Mouse (Mus musculus): ENCODE measurements around the gene Pou3f1. TPM values are rescaled to one million over a fixed set of nuclear protein-coding genes. Genes with fewer than 3 reads are reported as not detected.

Pou3f1 gene
- total RNA-seq, 2 experiments from 2014 or later, result 18.2 to 18.3 TPM

GRCm38 (mm10) chr4:124652886-124653285 lies 3.7 kb upstream of the Pou3f1 start:
- intact Hi-C loops (cut with DNase I), result no loop called here
- no peak for DNase-seq (ENCODE audit: low spot score in 2 of 2)

- peak; percentile 86 to 92 for DNase-seq (ENCODE audit: low spot score in 2 of 2)
- intact Hi-C loops (cut with DNase I), result loop anchor here (2.0 to 5.0 kb wide), 3 partner anchors 62 to 515 kb away; no protein-coding TSS in a partner anchor
Measured at GRCm38 (mm10) chr4:124656854-124657650, 445 bp downstream of the Pou3f1 start.

- no peak for DNase-seq (ENCODE audit: low spot score in 2 of 2)
- intact Hi-C loops (cut with DNase I), result loop anchor here (2.0 to 5.0 kb wide), 3 partner anchors 63 to 515 kb away; no protein-coding TSS in a partner anchor
Measured at GRCm38 (mm10) chr4:124657781-124658180, 1.2 kb downstream of the Pou3f1 start.

- DNase-seq (ENCODE audit: low spot score in 2 of 2), result peak in 1 of 2 experiments; percentile 43
- intact Hi-C loops (cut with DNase I), result loop anchor here (5.0 kb wide), 2 partner anchors 81 to 516 kb away; no protein-coding TSS in a partner anchor
Measured at GRCm38 (mm10) chr4:124658412-124658851, 1.8 kb downstream of the Pou3f1 start.

GRCm38 (mm10) chr4:124659251-124660217 lies 2.9 kb downstream of the Pou3f1 start:
- DNase-seq (ENCODE audit: low spot score in 2 of 2), result no peak
- intact Hi-C loops (cut with DNase I), result loop anchor here (5.0 kb wide), 4 partner anchors 82 to 517 kb away; no protein-coding TSS in a partner anchor

- no peak for DNase-seq (ENCODE audit: low spot score in 2 of 2)
- intact Hi-C loops (cut with DNase I), result loop anchor here (5.0 kb wide), 2 partner anchors 263 to 333 kb away; no protein-coding TSS in a partner anchor
Measured at GRCm38 (mm10) chr4:124660603-124661002, 4.0 kb downstream of the Pou3f1 start.

GRCm38 (mm10) chr4:124663034-124663433 lies 6.4 kb downstream of the Pou3f1 start:
- DNase-seq (ENCODE audit: low spot score in 2 of 2), result no peak
- intact Hi-C loops (cut with DNase I), result loop anchor here (2.0 to 5.0 kb wide), 3 partner anchors 266 to 434 kb away; no protein-coding TSS in a partner anchor

GRCm38 (mm10) chr4:124664185-124664584 lies 7.6 kb downstream of the Pou3f1 start:
- intact Hi-C loops (cut with DNase I), result loop anchor here (5.0 kb wide), 2 partner anchors 267 to 337 kb away; no protein-coding TSS in a partner anchor
- DNase-seq (ENCODE audit: low spot score in 2 of 2), result peak in 1 of 2 experiments; percentile 37

- peak in 1 of 2 experiments; percentile 47 for DNase-seq (ENCODE audit: low spot score in 2 of 2)
- intact Hi-C loops (cut with DNase I), result loop anchor here (5.0 kb wide), 2 partner anchors 267 to 337 kb away; no protein-coding TSS in a partner anchor
Measured at GRCm38 (mm10) chr4:124664604-124665003, 8.0 kb downstream of the Pou3f1 start.

- intact Hi-C loops (cut with DNase I), result no loop called here
- DNase-seq (ENCODE audit: low spot score in 2 of 2), result no peak
Measured at GRCm38 (mm10) chr4:124667476-124668033, 10.9 kb downstream of the Pou3f1 start.

- intact Hi-C loops (cut with DNase I), result no loop called here
- no peak for DNase-seq (ENCODE audit: low spot score in 2 of 2)
Measured at GRCm38 (mm10) chr4:124668078-124668477, 11.5 kb downstream of the Pou3f1 start.

GRCm38 (mm10) chr4:124670232-124670631 lies 13.6 kb downstream of the Pou3f1 start:
- no peak for DNase-seq (ENCODE audit: low spot score in 2 of 2)
- intact Hi-C loops (cut with DNase I), result no loop called here

GRCm38 (mm10) chr4:124671583-124671982 lies 15.0 kb downstream of the Pou3f1 start:
- no peak for DNase-seq (ENCODE audit: low spot score in 2 of 2)
- intact Hi-C loops (cut with DNase I), result no loop called here

GRCm38 (mm10) chr4:124672347-124673320 lies 16.0 kb downstream of the Pou3f1 start:
- intact Hi-C loops (cut with DNase I), result no loop called here
- peak in 1 of 2 experiments; percentile 41 for DNase-seq (ENCODE audit: low spot score in 2 of 2)

- intact Hi-C loops (cut with DNase I), result loop anchor here (5.0 kb wide), 1 partner anchor 737 kb away; no protein-coding TSS in a partner anchor
- no peak for DNase-seq (ENCODE audit: low spot score in 2 of 2)
Measured at GRCm38 (mm10) chr4:124674334-124675032, 17.9 kb downstream of the Pou3f1 start.

GRCm38 (mm10) chr4:124675037-124675436 lies 18.4 kb downstream of the Pou3f1 start:
- DNase-seq (ENCODE audit: low spot score in 2 of 2), result peak; percentile 63 to 80
- intact Hi-C loops (cut with DNase I), result loop anchor here (5.0 kb wide), 1 partner anchor 738 kb away; no protein-coding TSS in a partner anchor

- intact Hi-C loops (cut with DNase I), result loop anchor here (1.0 to 5.0 kb wide), 2 partner anchors 534 to 739 kb away; no protein-coding TSS in a partner anchor
- DNase-seq (ENCODE audit: low spot score in 2 of 2), result no peak
Measured at GRCm38 (mm10) chr4:124675958-124676357, 19.4 kb downstream of the Pou3f1 start.

All from left cerebral cortex, postnatal 25 days (tissue).